Mouse (Mus musculus) ovary, adult 2 months (tissue): ENCODE results near the gene Ppard. TPM values are rescaled to one million over a fixed set of nuclear protein-coding genes. Genes with fewer than 3 reads are reported as not detected.

Source experiments
- polyA plus RNA-seq: library from polyadenylated mRNA; depleted of rRNA; stranded (reverse); fragments of >200 nt; gene quantifications from 2 replicates; pipeline ENCODE4 v1.2.3, GENCODE M21; 2012; rRNA removed

Gene Ppard
- polyA plus RNA-seq = 36.5 and 40.0 TPM in 2 replicates

DNA sequence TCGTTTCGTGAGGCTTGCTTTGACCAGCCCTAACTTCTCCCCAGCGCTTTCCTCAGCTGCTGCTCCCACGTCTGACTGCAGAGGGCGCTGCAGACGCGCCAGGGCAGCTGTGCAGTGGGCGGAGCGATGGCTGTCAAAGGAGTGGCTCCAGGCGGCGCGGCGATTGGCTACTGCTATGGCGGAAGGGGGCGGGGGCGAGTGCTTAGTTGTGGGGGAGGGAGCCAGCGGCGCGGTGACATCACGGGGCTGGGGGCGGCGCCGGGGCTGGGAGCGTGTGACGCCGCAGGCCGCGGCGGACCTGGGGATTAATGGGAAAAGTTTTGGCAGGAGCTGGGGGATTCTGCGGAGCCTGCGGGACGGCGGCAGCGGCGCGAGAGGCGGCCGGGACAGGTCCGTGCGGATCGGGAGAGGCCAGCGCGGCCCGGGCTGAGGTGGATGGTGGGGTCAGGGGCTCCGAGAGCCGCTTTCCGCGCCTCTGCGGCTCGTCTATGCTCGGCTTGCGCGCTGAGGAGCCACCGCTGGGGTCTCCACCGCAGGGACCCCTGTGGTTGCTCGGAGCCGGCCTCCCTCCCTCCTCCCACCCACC, at the start of gene Ppard:
Gene Ppard, plus strand, starts transcription at position 226 of the 586 bp plus-strand sequence.

DNA sequence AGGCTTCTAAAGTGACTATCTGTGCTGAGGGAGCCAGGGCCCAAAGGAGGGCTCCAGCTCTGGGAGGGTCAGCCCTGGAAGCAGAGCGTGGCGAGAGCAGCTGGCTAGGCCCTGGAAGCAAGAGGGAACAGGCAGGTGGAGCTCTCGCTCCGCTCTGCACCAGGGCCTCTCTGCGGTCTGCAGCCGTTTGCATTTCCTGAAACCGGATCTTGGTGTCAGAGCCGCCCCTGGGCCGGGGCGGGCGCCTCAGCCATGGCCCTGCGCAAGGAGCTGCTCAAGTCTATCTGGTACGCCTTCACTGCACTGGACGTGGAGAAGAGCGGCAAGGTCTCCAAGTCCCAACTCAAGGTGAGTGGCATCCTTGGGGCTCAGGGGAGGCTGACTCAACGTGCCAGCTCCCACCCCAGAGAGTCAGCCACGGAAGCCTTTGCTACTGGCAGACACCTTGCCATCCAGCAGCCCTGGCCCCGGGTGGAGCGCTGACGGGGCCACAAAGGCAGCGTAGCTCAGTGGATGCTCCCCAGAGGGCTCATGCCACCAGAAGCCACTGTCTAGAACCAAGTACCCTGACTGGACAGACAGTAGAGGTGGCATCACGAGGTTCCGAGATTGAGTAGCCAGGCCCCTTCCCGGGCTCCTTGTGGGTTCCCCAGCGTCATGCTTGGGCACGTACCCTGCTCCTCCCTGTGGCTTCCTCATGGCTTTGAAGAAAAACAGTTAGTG, 24.7 kb upstream of the Ppard start, which contains the start of gene Def6:
Gene Def6, plus strand, starts transcription at position 188 of the 723 bp plus-strand sequence.

DNA sequence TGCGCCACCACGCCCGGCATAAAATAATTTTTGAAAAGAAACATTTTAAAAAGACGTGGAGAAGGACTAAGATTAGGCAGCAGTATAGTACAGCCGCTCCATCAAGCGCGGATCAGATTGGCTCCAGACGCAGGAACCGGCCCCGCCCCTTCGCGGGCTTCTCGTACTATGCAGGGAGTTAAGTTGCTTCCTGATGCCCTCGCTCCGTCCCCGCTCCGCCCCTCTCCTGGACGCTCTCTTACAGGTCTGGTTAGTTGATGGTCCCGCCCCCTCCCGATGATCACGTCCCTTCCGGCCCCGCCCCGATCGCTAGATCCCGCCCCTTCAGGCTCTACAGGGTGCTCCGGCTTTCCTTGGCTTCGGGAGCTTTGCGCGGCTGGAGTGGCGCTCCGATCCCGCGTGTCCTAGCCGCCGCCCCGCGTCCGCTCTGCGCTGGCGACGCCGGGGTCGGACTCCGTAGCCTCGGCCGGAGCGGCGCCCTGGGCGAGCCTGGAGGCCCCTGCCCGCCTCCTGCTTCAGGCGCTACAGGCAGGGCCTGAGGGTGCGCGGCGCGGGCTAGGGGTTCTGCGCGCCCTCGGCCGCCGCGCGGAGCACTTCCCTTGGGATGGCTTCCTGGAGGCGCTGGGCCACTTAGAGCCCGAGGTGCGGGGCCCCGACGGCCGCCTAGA, 80.8 kb downstream of the Ppard start, which contains the start of gene Fance:
Gene Fance, plus strand, starts transcription at position 308 of the 668 bp plus-strand sequence.

DNA sequence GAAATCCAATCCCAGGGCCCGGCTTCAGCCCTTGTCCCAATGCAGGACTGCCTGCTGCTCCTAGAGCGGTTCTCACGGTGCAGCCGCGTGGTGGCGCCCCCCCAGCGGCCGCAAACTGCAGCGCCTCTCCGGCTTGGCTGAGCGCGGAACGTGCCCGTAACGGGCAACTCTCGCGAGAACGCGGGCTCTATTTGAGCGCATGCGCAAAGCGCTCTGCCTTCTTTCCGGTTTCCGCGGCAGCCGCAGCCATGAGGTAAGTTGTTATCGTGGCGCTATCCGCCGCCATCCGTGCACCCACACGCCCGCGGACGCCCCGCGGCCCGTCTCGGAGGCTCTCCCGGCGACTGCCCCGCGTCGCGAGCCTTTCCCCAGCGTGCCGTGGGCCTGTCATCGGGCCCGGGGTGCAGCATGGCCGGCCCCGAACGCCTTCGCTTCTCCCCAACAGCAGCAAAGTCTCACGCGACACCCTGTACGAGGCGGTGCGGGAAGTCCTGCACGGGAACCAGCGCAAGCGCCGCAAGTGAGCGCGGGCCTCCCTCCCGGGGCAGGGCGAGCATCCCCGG, 95.9 kb downstream of the Ppard start, which contains the start of gene Rpl10a:
Gene Rpl10a, plus strand, starts transcription at position 106 of the 563 bp plus-strand sequence.

DNA sequence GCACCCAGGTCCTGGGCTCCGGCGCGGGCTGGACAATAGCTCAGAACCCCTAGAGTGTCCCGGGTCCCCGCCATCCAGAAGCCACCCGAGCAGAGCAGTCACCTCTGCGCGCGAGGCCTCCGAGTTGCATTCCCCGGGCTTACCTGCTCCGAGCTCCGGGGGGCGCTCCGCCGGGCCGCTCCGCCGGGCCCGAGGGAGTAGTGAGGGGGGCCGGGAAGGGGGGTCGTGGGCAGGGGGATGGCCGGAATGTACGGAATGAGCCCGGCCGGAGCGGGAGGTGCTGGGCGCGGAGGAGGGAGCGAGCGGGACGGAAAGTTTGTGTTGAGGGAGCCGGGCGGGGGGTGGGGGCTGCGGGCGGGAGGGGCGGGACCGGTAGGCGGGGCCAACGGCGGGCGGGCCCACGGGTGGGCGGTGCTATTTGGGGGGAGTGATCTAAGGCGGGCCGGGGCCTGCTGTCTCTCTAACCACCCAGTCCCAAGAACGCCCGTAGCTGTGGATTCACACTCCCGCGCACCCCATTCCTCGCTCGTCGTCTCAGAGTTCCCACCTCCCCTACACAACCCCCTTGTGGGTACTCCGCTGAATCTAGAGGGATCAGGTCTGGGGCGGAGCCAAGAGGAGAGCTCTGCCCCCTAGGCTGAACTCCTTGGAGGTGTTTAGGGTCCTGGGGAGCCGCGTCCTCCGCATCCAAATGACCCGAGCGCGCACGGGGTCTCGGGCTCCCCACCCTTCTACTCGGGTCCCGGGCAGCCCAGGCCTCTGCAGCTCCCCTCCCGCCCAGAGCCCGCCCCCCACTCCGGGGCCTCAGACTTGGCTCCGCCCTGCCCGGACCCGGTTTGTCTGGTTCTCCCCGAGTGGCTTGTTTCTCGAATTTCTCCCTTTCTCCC, 118.2 kb downstream of the Ppard start, which contains the start of gene Tead3:
Gene Tead3, minus strand, starts transcription at position 352 of the 887 bp plus-strand sequence.

Other genes starting within 250 kb of the Ppard start
- 6.3 and 10.4 TPM in 2 replicates for gene Tcp11, start 152.1 kb upstream of the Ppard start, polyA plus RNA-seq
- 3.4 and 4.3 TPM in 2 replicates for gene Scube3, start 90.6 kb upstream of the Ppard start, polyA plus RNA-seq
- gene Zfp523, start 55.6 kb upstream of the Ppard start, polyA plus RNA-seq = 166 and 193 TPM in 2 replicates
- gene Def6, start 24.9 kb upstream of the Ppard start, polyA plus RNA-seq = 5.3 and 7.1 TPM in 2 replicates
- 28.9 and 31.7 TPM in 2 replicates for gene Fance, start 80.8 kb downstream of the Ppard start, polyA plus RNA-seq
- 4,084 and 8,432 TPM in 2 replicates for gene Rpl10a, start 95.8 kb downstream of the Ppard start, polyA plus RNA-seq
- gene Tead3, start 118.1 kb downstream of the Ppard start, polyA plus RNA-seq = 34.2 and 40.1 TPM in 2 replicates
- 3.7 and 4.1 TPM in 2 replicates for gene Tulp1, start 132.5 kb downstream of the Ppard start, polyA plus RNA-seq